ENCODE assay signal across 30 mouse cellular contexts in genomic region chr5:81916667-81917066, GRCm38 (mm10).
"Had no signal": no experiment of that assay in that cellular context is flagged by ENCODE, and none has a peak within 500 bp of the region (broad histone marks: within the 10 kb centered on the region; RNA-seq: fewer than 3 reads in every experiment).

No protein-coding gene starts in this region.

- H3K4me3 ChIP-seq: heart, embryonic 10.5 days; heart, embryonic 12.5 days; heart, embryonic 13.5 days; heart, embryonic 15.5 days; hindbrain, embryonic 10.5 days; hindbrain, embryonic 12.5 days; hindbrain, embryonic 13.5 days; hindbrain, embryonic 15.5 days; intestine, embryonic 15.5 days; kidney, embryonic 15.5 days; layer of hippocampus, adult 2 months; left cerebral cortex, adult 2 months had no signal

- DNase-seq: heart, postnatal 10 days; heart, postnatal 14 days; heart, postnatal 36 days; heart, postnatal 4 days; kidney, adult 11 months; kidney, adult 18-20 months; kidney, adult 2 months; kidney, adult 8-10 months; kidney, adult 9 months; kidney, postnatal 10 days; kidney, postnatal 14 days; kidney, postnatal 25 days; kidney, postnatal 36 days; kidney, postnatal 4 days; layer of hippocampus, adult 9-11 months; layer of hippocampus, postnatal 36 days had no signal

- H3K27me3 ChIP-seq: heart, embryonic 12.5 days; heart, embryonic 13.5 days; heart, embryonic 15.5 days; hindbrain, embryonic 12.5 days; hindbrain, embryonic 13.5 days; hindbrain, embryonic 15.5 days; intestine, embryonic 15.5 days; kidney, embryonic 15.5 days had no signal

- H3K4me2 ChIP-seq: heart, embryonic 11.5 days; heart, embryonic 12.5 days; heart, embryonic 13.5 days; heart, embryonic 15.5 days; hindbrain, embryonic 12.5 days; hindbrain, embryonic 13.5 days; hindbrain, embryonic 14.5 days; hindbrain, embryonic 15.5 days; intestine, embryonic 15.5 days; kidney, embryonic 15.5 days had no signal

- H3K36me3 ChIP-seq: heart, embryonic 10.5 days; heart, embryonic 12.5 days; heart, embryonic 13.5 days; heart, embryonic 15.5 days; hindbrain, embryonic 10.5 days; hindbrain, embryonic 12.5 days; hindbrain, embryonic 13.5 days; hindbrain, embryonic 15.5 days; intestine, embryonic 15.5 days; kidney, embryonic 15.5 days had no signal
